Mouse (Mus musculus) erythroblast, embryonic 14.5 days (primary cell): ENCODE data around the gene Glp2r.

ENCODE experiments used
- GATA1 ChIP-seq: IDR thresholded peaks from 2 replicates; pipeline ENCODE4 v1.6.1; 2012; ENCODE audit warnings: low read length, inconsistent platforms, mixed read lengths
- TAL1 ChIP-seq: IDR thresholded peaks from 3 replicates; pipeline ENCODE4 v1.6.1; 2012; ENCODE audit warnings: low read length, inconsistent platforms, mixed read lengths

GRCm38 (mm10) chr11:67655236-67655959 is 115.6 kb downstream of the Glp2r start:
- no peak for TF ChIP-seq TAL1
- no peak for TF ChIP-seq GATA1
